Mouse (Mus musculus): ENCODE results near the gene Birc6. TPM values are rescaled to one million over a fixed set of nuclear protein-coding genes. Genes with fewer than 3 reads are reported as not detected.
A peak's percentile ranks its signal among the peaks of the same experiment; 100 is the strongest.

Birc6 gene
- polyA plus RNA-seq (2012; rRNA removed): 31.8 and 80.8 TPM in 2 replicates

DNA sequence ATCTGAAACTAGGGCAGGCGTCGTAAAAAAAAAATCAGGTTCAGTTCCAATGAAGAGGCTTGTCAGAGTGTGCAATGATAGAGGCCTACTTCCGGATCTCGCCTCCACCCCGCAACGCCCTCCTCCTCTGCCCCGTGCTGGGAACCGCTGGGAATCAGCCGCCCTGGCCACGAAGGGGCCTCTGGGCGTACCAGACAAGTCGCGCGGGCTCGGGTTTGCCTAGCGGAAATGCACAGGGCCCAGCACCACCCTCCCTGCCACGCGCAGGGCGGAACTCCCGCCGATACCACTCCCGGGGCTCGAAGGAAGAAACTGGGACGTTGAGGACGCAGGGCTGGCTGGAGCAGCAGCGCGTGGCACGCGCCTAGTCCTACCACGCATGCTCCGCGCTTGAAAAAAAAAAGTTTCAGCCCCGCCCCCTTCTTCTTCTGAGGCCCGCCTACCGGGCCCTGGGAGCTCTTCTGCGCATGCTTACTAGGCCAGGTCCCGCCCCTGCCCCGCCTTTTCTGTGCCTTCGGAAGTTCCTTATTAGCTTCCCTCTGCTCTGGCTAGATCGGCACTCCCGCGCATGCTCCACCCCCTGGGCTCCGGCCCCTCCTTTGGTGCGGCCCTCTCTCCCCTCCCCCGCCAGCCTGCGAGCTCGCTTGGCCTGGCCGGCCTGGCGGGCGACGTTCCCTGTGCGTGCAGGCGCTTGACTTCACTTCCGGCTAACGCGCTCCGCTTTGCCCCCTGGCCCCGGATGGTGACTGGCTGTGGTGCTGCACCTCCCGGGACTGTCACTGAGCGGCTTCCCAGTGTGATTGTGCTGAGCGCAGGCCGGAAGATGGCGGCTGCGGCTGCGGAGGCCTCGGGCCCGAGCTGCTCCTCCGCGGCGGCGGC, at the start of gene Birc6:
Gene Birc6, plus strand, starts transcription at position 567 of the 879 bp plus-strand sequence.
- WGBS: under 1% methylated on average over 71 of the region's 71 CpGs
- peak within 1 kb of the TSS; percentile 84 for H3K4me3 ChIP-seq (ENCODE audit: low read depth, low read length)
- H3K27ac ChIP-seq (ENCODE audit: insufficient read depth, low read depth, low read length): peak within 1 kb of the TSS; percentile 89
- TF ChIP-seq CTCF (IDR thresholded peaks at IDR 0.05; ENCODE audit: extremely low read depth, insufficient read length, insufficient replicate concordance, low read depth, low read length): no peak
- peak; percentile 91 for TF ChIP-seq POLR2A (IDR thresholded peaks at IDR 0.05; ENCODE audit: low read depth, low read length)
- peaks cover 2% of the 10 kb centered on the region; the same call in 1 of the 2 replicates for H3K4me1 ChIP-seq (ENCODE audit: control insufficient read depth, insufficient read depth, insufficient read length, low read length)
- no peaks in the 10 kb centered on the region for H3K27me3 ChIP-seq (ENCODE audit: control insufficient read depth, insufficient read depth, low read length)
- no peaks in the 10 kb centered on the region for H3K36me3 ChIP-seq (ENCODE audit: control insufficient read depth, insufficient read depth, low read length)

GRCm38 (mm10) chr17:74480361-74481069, 47.6 kb upstream of the Birc6 start:
- H3K4me3 ChIP-seq (ENCODE audit: low read depth, low read length): no peak overlapping the region
- no peaks in the 10 kb centered on the region for H3K4me1 ChIP-seq (ENCODE audit: control insufficient read depth, insufficient read depth, insufficient read length, low read length)
- 87% methylated on average over 14 of the region's 14 CpGs for WGBS
- H3K27me3 ChIP-seq (ENCODE audit: control insufficient read depth, insufficient read depth, low read length): no peaks in the 10 kb centered on the region
- TF ChIP-seq CTCF (IDR thresholded peaks at IDR 0.05; ENCODE audit: extremely low read depth, insufficient read length, insufficient replicate concordance, low read depth, low read length) (no peak), POLR2A (IDR thresholded peaks at IDR 0.05; ENCODE audit: low read depth, low read length) (no peak)
- no peaks in the 10 kb centered on the region for H3K36me3 ChIP-seq (ENCODE audit: control insufficient read depth, insufficient read depth, low read length)
- no peak overlapping the region for H3K27ac ChIP-seq (ENCODE audit: insufficient read depth, low read depth, low read length)

GRCm38 (mm10) chr17:74489024-74489900, 38.8 kb upstream of the Birc6 start, which contains the start of gene Yipf4:
TSS of gene Yipf4 (plus strand) at chr17:74489493.
- TF ChIP-seq CTCF (IDR thresholded peaks at IDR 0.05; ENCODE audit: extremely low read depth, insufficient read length, insufficient replicate concordance, low read depth, low read length) (no peak), POLR2A (IDR thresholded peaks at IDR 0.05; ENCODE audit: low read depth, low read length) (peak; percentile 79)
- peaks cover 15% of the 10 kb centered on the region for H3K36me3 ChIP-seq (ENCODE audit: control insufficient read depth, insufficient read depth, low read length)
- no peaks in the 10 kb centered on the region for H3K27me3 ChIP-seq (ENCODE audit: control insufficient read depth, insufficient read depth, low read length)
- peak within 1 kb of the TSS; percentile 100 for H3K4me3 ChIP-seq (ENCODE audit: low read depth, low read length)
- peaks cover 2% of the 10 kb centered on the region; the same call in 1 of the 2 replicates for H3K4me1 ChIP-seq (ENCODE audit: control insufficient read depth, insufficient read depth, insufficient read length, low read length)
- peak within 1 kb of the TSS; percentile 90 for H3K27ac ChIP-seq (ENCODE audit: insufficient read depth, low read depth, low read length)
- WGBS: 5% methylated on average over 58 of the region's 58 CpGs

- Histone ChIP-seq H3K4me1 (ENCODE audit: control insufficient read depth, insufficient read depth, insufficient read length, low read length) (peaks cover 2% of the 10 kb centered on the region; the same call in 1 of the 2 replicates), H3K27ac (ENCODE audit: insufficient read depth, low read depth, low read length) (peak overlapping the region; percentile 71), H3K36me3 (ENCODE audit: control insufficient read depth, insufficient read depth, low read length) (peaks cover 21% of the 10 kb centered on the region), H3K4me3 (ENCODE audit: low read depth, low read length) (peak overlapping the region; percentile 100), H3K27me3 (ENCODE audit: control insufficient read depth, insufficient read depth, low read length) (no peaks in the 10 kb centered on the region)
- WGBS: under 1% methylated on average over 12 of the region's 12 CpGs
- TF ChIP-seq POLR2A (IDR thresholded peaks at IDR 0.05; ENCODE audit: low read depth, low read length): no peak
- TF ChIP-seq CTCF (IDR thresholded peaks at IDR 0.05; ENCODE audit: extremely low read depth, insufficient read length, insufficient replicate concordance, low read depth, low read length): no peak
Observed at GRCm38 (mm10) chr17:74489901-74490220, 38.2 kb upstream of the Birc6 start.

GRCm38 (mm10) chr17:74491565-74491964, 36.5 kb upstream of the Birc6 start:
- H3K27ac ChIP-seq (ENCODE audit: insufficient read depth, low read depth, low read length): no peak overlapping the region
- TF ChIP-seq CTCF (IDR thresholded peaks at IDR 0.05; ENCODE audit: extremely low read depth, insufficient read length, insufficient replicate concordance, low read depth, low read length) (no peak), POLR2A (IDR thresholded peaks at IDR 0.05; ENCODE audit: low read depth, low read length) (no peak)
- peaks cover 30% of the 10 kb centered on the region for H3K36me3 ChIP-seq (ENCODE audit: control insufficient read depth, insufficient read depth, low read length)
- peaks cover 2% of the 10 kb centered on the region; the same call in 1 of the 2 replicates for H3K4me1 ChIP-seq (ENCODE audit: control insufficient read depth, insufficient read depth, insufficient read length, low read length)
- H3K4me3 ChIP-seq (ENCODE audit: low read depth, low read length): no peak overlapping the region
- 84% methylated on average over 3 of the region's 3 CpGs for WGBS
- no peaks in the 10 kb centered on the region for H3K27me3 ChIP-seq (ENCODE audit: control insufficient read depth, insufficient read depth, low read length)

- no peaks in the 10 kb centered on the region for H3K27me3 ChIP-seq (ENCODE audit: control insufficient read depth, insufficient read depth, low read length)
- TF ChIP-seq CTCF (IDR thresholded peaks at IDR 0.05; ENCODE audit: extremely low read depth, insufficient read length, insufficient replicate concordance, low read depth, low read length) (no peak), POLR2A (IDR thresholded peaks at IDR 0.05; ENCODE audit: low read depth, low read length) (no peak)
- H3K27ac ChIP-seq (ENCODE audit: insufficient read depth, low read depth, low read length): no peak overlapping the region
- 84% methylated on average over 4 of the region's 4 CpGs for WGBS
- peaks cover 38% of the 10 kb centered on the region for H3K36me3 ChIP-seq (ENCODE audit: control insufficient read depth, insufficient read depth, low read length)
- no peak overlapping the region for H3K4me3 ChIP-seq (ENCODE audit: low read depth, low read length)
- no peaks in the 10 kb centered on the region for H3K4me1 ChIP-seq (ENCODE audit: control insufficient read depth, insufficient read depth, insufficient read length, low read length)
Observed at GRCm38 (mm10) chr17:74500204-74500603, 27.9 kb upstream of the Birc6 start.
